Mouse (Mus musculus): Measurements from ENCODE around the gene Itgb5. TPM values are rescaled to one million over a fixed set of nuclear protein-coding genes. Genes with fewer than 3 reads are reported as not detected.

Gene Itgb5
- total RNA-seq, 1 experiment from 2014 or later, result 212 TPM

- no peak for DNase-seq
Measured at GRCm38 (mm10) chr16:33940095-33940494, 110.6 kb downstream of the Itgb5 start.

GRCm38 (mm10) chr16:33941271-33941781, 111.9 kb downstream of the Itgb5 start:
- no peak for DNase-seq

- DNase-seq, result peak; percentile 70
Measured at GRCm38 (mm10) chr16:33942341-33942740, 112.9 kb downstream of the Itgb5 start.

- no peak for DNase-seq
Measured at GRCm38 (mm10) chr16:33943388-33943787, 113.9 kb downstream of the Itgb5 start.

GRCm38 (mm10) chr16:33944126-33944525, 114.7 kb downstream of the Itgb5 start:
- DNase-seq, result no peak

GRCm38 (mm10) chr16:33944772-33945171, 115.3 kb downstream of the Itgb5 start:
- DNase-seq, result no peak

- no peak for DNase-seq
Measured at GRCm38 (mm10) chr16:33946021-33946420, 116.6 kb downstream of the Itgb5 start.

GRCm38 (mm10) chr16:33947664-33948571, 118.5 kb downstream of the Itgb5 start:
- no peak for DNase-seq

- no peak for DNase-seq
Measured at GRCm38 (mm10) chr16:33950386-33950785, 120.9 kb downstream of the Itgb5 start.

- peak; percentile 87 for DNase-seq
Measured at GRCm38 (mm10) chr16:33950830-33951229, 121.4 kb downstream of the Itgb5 start.

- DNase-seq, result no peak
Measured at GRCm38 (mm10) chr16:33953008-33953407, 123.5 kb downstream of the Itgb5 start.

GRCm38 (mm10) chr16:33954793-33955192, 125.3 kb downstream of the Itgb5 start:
- DNase-seq, result no peak

- DNase-seq, result no peak
Measured at GRCm38 (mm10) chr16:33963509-33963908, 134.0 kb downstream of the Itgb5 start.

GRCm38 (mm10) chr16:33965878-33966537, 136.5 kb downstream of the Itgb5 start:
- peak; percentile 55 for DNase-seq

- DNase-seq, result peak; percentile 84
Measured at GRCm38 (mm10) chr16:33966538-33967282, 137.2 kb downstream of the Itgb5 start, which contains the start of gene Umps. TSS of gene Umps (minus strand) at chr16:33967038.

GRCm38 (mm10) chr16:33967283-33967640, 137.8 kb downstream of the Itgb5 start:
- DNase-seq, result no peak

GRCm38 (mm10) chr16:33979855-33980254, 150.4 kb downstream of the Itgb5 start:
- no peak for DNase-seq

GRCm38 (mm10) chr16:33983712-33984111, 154.2 kb downstream of the Itgb5 start:
- DNase-seq, result no peak

- DNase-seq, result no peak
Measured at GRCm38 (mm10) chr16:33985372-33985771, 155.9 kb downstream of the Itgb5 start.

- no peak for DNase-seq
Measured at GRCm38 (mm10) chr16:33986993-33987392, 157.5 kb downstream of the Itgb5 start.

GRCm38 (mm10) chr16:33988358-33989012, 159.0 kb downstream of the Itgb5 start:
- DNase-seq, result peak; percentile 67

GRCm38 (mm10) chr16:33989106-33989505, 159.6 kb downstream of the Itgb5 start:
- no peak for DNase-seq
